Mouse (Mus musculus) megakaryocyte, adult 5-6 weeks (primary cell): Measurements from ENCODE around the gene Lce3d. TPM values are rescaled to one million over a fixed set of nuclear protein-coding genes. Genes with fewer than 3 reads are reported as not detected.

Source experiments
- ATAC-seq: 2 replicates; pipeline ENCODE4 v1.8.0; 2016; ENCODE audit warnings: mild to moderate bottlenecking, inconsistent platforms; ENCODE audit not compliant: poor library complexity, severe bottlenecking
- total RNA-seq, 2 experiments: library from RNA; stranded (forward) in 1 of 2; stranded (reverse) in 1 of 2; fragments of 153-499, 151-499 nt in 1 of 2; fragments of 221-1000, 200-1000 nt in 1 of 2; gene quantifications; 2 replicates each; pipeline versions ENCODE4 v1.2.3 to v1.2.4; 2015 to 2017

Gene Lce3d
- not detected in 2 replicates for total RNA-seq (2015)
- total RNA-seq (2017), result not detected in 2 replicates

DNA sequence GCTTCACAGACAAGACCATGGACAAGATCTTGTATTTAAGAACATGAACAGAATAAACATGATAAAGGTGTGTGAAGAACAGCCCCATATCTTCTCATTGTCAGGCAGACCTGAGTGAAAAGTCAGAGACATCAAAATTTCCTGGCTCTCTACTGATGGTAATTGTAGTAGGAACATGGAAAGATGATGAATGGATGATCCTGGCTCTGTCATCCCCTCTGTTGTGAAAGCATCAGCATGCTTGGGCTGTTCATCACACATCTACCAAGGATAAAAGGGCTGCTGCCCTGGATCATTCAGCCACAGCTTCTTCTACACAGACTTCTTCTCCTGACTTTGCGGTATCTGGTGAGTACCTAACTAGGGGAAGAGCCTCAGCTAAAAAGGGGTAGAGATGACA lies at the start of gene Lce3d:
Lce3d (plus strand) TSS at position 301 of the 400 bp plus-strand sequence.
- no peak for ATAC-seq

DNA sequence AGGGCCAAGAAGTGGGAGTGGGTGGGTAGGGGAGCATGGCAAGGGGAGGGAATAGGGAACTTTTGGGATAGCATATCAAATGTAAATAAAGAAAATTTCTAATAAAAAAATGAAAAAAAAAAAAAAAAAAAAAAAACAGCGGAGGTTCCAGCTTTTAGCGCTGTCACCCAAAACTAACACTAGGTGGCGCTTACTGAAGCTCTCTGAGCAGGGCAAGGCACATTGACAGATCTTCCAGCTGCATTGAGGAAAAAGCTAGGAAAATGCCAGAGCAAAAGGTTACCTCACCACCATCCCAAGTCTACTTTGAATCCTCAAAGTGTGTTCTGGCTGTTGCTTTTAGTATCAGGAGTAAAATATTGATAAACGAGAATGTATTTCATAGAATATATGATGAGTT lies 49.6 kb upstream of the Lce3d start:
- ATAC-seq, result no peak

DNA sequence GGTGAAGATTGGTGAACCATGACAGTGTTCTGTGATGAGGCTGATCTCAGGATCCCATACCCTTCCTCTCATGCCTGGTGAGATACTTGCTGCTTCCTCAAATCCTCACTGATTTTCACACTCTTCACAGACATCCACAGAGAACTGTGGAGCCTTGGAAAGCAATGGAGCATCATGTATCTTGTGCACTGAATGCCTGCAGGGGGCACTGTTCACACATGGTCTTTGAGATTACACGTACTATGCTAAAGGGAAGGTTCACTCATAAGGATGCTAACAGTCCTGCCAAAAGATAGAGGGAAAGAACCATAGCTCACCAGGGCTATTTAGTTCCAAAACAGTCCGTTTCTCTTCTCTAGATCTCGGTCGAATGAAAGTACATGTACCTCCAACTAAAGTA lies 36.8 kb upstream of the Lce3d start:
- ATAC-seq, result no peak

DNA sequence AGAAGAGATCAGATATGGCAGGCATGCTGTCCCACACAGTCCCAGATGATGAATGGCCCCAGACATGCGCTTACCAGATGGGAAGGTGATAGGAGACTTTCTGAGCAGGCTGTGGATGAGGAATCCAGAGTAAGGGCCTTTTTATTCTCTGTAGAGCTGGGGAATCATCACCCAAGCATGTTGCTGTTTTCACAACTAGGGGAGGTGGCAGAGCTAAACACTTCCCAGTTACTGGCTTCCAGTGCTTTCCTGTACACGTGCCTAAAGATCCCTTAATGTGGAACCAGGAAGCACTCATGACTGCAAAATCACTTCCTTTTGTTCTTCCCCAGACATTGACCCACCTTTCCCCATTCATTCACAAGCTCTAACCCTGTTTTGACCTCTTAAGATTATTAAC lies 31.1 kb upstream of the Lce3d start, which contains the start of gene Lce3a:
Lce3a (minus strand) TSS at position 101 of the 400 bp plus-strand sequence.
- no peak for ATAC-seq

DNA sequence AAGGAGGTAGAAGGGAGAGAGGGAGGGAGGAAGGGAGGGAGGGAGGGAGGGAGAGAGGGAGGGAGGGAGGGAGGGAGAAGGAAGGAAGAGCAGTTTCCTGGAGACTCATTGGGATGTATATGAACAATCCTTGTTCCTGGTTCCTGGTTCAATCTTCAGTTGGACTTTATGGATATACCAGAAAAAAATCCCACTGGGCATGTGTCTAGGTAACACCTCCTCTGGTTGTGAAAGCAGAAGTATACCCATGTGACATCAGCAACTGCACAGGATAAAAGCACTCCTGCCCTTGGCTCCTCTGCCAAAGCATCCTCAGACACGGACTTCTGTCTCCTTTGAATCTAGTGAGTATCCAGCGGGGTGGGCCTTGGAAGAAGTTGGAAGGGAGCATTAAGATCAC lies 24.5 kb upstream of the Lce3d start, which contains the start of gene Lce3b:
Lce3b (plus strand) TSS at position 301 of the 400 bp plus-strand sequence.
- no peak for ATAC-seq

DNA sequence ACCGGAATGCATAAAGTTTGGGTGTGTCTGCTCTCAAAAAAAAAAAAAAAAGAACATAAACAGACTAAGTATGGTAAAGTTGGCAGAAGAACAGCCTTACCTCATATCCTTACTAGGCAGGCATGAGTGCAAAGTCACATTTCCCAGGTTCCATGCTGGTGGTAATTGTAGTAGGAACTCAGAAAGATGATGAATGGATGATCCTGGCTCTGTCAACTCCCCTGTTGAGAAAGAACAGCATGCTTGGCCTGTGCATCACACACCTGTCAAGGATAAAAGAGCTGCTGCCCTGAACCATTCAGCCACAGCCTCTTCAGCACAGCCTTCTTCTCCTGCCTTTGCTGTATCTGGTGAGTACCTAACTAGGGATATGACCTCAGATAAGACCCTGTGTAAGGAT lies 13.0 kb upstream of the Lce3d start, which contains the start of gene Lce3c:
Lce3c (plus strand) TSS at position 301 of the 400 bp plus-strand sequence.
- ATAC-seq, result no peak

DNA sequence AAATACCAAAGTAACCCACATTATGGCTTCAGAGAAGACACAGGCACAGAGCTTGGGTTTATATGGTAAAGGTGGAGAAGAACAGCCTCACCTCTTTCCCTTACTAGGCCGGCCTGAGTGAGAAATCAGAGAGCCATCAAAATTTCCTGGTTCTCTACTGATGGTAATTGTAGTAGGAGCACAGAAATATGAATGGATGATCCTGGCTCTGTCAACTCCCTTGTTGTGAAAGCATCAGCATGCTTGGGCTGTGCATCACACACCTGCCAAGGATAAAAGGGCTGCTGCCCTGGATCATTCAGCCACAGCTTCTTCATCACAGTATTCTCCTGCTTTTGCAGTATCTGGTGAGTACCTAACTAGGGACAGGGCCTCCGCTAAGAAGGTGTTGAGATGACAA lies 9.6 kb downstream of the Lce3d start, which contains the start of gene Lce3e:
Lce3e (plus strand) TSS at position 301 of the 400 bp plus-strand sequence.
- no peak for ATAC-seq

DNA sequence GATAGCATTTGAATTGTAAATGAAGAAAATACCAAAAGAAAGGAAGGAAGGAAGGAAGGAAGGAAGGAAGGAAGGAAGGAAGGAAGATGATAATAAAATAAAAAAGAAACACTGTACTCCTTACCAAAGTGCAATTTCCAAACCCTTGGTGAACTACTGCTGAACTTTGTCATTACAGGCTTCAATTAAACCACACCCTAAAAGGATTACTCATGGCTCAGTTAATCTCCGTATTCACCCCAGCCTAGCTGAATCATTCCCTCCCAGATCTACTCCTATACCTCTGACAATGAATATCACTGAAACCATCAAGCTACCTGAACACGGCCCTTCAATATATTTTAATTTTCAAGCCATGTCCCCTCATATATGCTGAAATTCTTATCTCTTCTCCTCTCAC lies 21.3 kb downstream of the Lce3d start:
- no peak for ATAC-seq

DNA sequence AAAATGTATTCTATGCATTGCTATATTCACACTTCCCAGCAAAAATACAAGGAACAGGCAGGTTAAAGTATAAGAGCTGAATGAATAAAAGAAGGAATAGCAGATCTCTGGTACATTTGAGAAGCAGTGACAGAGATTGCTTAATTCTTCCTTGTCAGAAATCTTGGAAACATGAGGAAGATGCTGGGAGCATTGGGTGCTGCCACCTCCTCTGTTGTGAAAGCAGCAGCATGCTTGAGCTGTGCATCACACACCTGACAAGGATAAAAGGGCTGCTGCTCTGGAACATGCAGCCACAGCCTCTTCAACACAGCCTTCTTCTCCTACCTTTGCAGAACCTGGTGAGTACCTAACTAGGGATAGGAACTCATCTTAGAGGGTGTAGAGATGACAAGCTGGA lies 34.7 kb downstream of the Lce3d start, which contains the start of gene Lce3f:
Lce3f (plus strand) TSS at position 301 of the 400 bp plus-strand sequence.
- ATAC-seq, result no peak

DNA sequence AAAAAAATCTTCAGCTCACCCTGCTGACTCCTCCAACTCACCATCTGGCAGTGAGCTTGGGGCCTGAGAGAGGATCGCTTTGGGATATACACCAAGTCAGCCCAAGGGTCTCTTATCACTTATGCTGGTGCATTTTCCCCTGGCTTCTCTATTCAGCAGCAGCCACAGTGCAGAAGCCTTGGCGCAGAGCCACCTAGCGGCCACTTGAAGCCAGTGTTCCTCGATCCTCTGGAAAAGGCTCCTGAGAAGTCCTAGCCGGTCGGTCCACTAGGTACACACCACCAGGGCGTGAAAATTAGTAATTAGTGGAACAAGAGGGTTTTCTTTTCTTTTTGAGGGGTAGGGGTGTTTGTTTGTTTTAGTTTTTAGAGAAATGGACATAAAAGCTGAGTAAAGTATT lies 41.5 kb downstream of the Lce3d start:
- ATAC-seq, result peak; percentile 27; the same call in 1 of the 2 replicates

DNA sequence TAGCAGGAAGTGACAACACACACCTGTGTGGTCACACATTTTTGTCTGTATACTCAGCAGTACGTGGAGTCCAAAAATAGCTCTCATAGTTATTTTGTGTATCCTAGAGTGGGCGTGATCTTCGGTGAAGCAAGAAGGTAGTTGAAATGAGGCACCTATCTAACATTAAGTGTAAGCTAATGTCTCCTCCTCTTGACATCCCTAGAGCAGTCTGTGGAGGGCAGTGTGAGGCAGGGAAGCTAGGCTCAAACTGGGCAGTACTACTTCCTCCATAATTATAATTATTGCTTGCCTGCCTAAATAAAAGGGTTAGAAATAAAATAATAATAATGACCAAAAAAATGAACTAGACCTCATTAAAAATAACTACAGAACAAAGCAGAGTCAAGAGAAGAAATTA lies 43.4 kb downstream of the Lce3d start:
- ATAC-seq, result no peak

DNA sequence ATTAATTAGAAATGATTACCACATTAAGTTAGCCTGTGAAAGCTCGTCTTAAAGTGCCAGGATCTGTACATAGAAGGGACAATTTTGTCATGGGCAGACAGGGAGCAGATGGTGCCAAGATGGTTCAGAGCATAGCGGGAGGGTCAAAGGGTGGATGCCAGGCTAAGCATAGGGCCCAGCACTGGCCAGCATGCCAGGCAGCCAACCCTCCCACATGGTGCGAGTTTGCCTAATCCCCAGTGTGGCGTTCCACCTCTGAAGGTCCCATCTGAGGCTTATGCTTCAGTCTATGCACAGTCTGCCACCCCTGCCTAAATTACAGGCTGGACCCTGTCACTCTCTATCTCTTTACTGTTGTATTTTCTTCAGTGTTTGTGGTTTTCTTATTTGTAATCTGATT lies 45.7 kb downstream of the Lce3d start:
- ATAC-seq, result no peak

Other genes with a start within 250 kb of the Lce3d start
- not detected in 2 replicates for gene Lce1e, start 248.3 kb upstream of the Lce3d start, total RNA-seq (2015)
- gene Lce1e, start 248.3 kb upstream of the Lce3d start, total RNA-seq (2017), result not detected in 2 replicates
- not detected in 2 replicates for gene Lce1f, start 237.0 kb upstream of the Lce3d start, total RNA-seq (2015)
- not detected in 2 replicates for gene Lce1f, start 237.0 kb upstream of the Lce3d start, total RNA-seq (2017)
- not detected in 2 replicates for gene Gm38119, start 218.3 kb upstream of the Lce3d start, total RNA-seq (2015)
- gene Gm38119, start 218.3 kb upstream of the Lce3d start, total RNA-seq (2017), result not detected in 2 replicates
- gene Lce1g, start 205.1 kb upstream of the Lce3d start, total RNA-seq (2015), result not detected in 2 replicates
- not detected in 2 replicates for gene Lce1g, start 205.1 kb upstream of the Lce3d start, total RNA-seq (2017)
- not detected in 2 replicates for gene Lce1h, start 192.3 kb upstream of the Lce3d start, total RNA-seq (2015)
- gene Lce1h, start 192.3 kb upstream of the Lce3d start, total RNA-seq (2017), result not detected in 2 replicates
- gene Lce1i, start 178.5 kb upstream of the Lce3d start, total RNA-seq (2015), result not detected in 2 replicates
- gene Lce1i, start 178.5 kb upstream of the Lce3d start, total RNA-seq (2017), result not detected in 2 replicates
- not detected in 2 replicates for gene Lce1j, start 166.9 kb upstream of the Lce3d start, total RNA-seq (2015)
- not detected in 2 replicates for gene Lce1j, start 166.9 kb upstream of the Lce3d start, total RNA-seq (2017)
- not detected in 2 replicates for gene Lce1k, start 149.5 kb upstream of the Lce3d start, total RNA-seq (2015)
- not detected in 2 replicates for gene Lce1k, start 149.5 kb upstream of the Lce3d start, total RNA-seq (2017)
- not detected in 2 replicates for gene Kprp, start 130.1 kb upstream of the Lce3d start, total RNA-seq (2015)
- gene Kprp, start 130.1 kb upstream of the Lce3d start, total RNA-seq (2017), result not detected in 2 replicates
- gene Lce1l, start 106.1 kb upstream of the Lce3d start, total RNA-seq (2015), result not detected in 2 replicates
- not detected in 2 replicates for gene Lce1l, start 106.1 kb upstream of the Lce3d start, total RNA-seq (2017)
- not detected in 2 replicates for gene 2310050C09Rik, start 87.2 kb upstream of the Lce3d start, total RNA-seq (2015)
- not detected in 2 replicates for gene 2310050C09Rik, start 87.2 kb upstream of the Lce3d start, total RNA-seq (2017)
- gene Lce3a, start 31.2 kb upstream of the Lce3d start, total RNA-seq (2015), result not detected in 2 replicates
- gene Lce3a, start 31.2 kb upstream of the Lce3d start, total RNA-seq (2017), result not detected in 2 replicates
- not detected in 2 replicates for gene Lce3b, start 24.4 kb upstream of the Lce3d start, total RNA-seq (2015)
- not detected in 2 replicates for gene Lce3b, start 24.4 kb upstream of the Lce3d start, total RNA-seq (2017)
- not detected in 2 replicates for gene Lce3c, start 12.9 kb upstream of the Lce3d start, total RNA-seq (2015)
- not detected in 2 replicates for gene Lce3c, start 12.9 kb upstream of the Lce3d start, total RNA-seq (2017)
- gene Lce3e, start 9.7 kb downstream of the Lce3d start, total RNA-seq (2015), result not detected in 2 replicates
- gene Lce3e, start 9.7 kb downstream of the Lce3d start, total RNA-seq (2017), result not detected in 2 replicates
- not detected in 2 replicates for gene Lce3f, start 34.8 kb downstream of the Lce3d start, total RNA-seq (2015)
- gene Lce3f, start 34.8 kb downstream of the Lce3d start, total RNA-seq (2017), result not detected in 2 replicates
- gene Crct1, start 58.3 kb downstream of the Lce3d start, total RNA-seq (2015), result not detected in 2 replicates
- not detected in 2 replicates for gene Crct1, start 58.3 kb downstream of the Lce3d start, total RNA-seq (2017)
- gene Lce1m, start 61.7 kb downstream of the Lce3d start, total RNA-seq (2015), result not detected in 2 replicates
- gene Lce1m, start 61.7 kb downstream of the Lce3d start, total RNA-seq (2017), result not detected in 2 replicates
- gene Gm4858, start 111.4 kb downstream of the Lce3d start, total RNA-seq (2015), result not detected in 2 replicates
- not detected in 2 replicates for gene Gm4858, start 111.4 kb downstream of the Lce3d start, total RNA-seq (2017)
- gene Crnn, start 187.4 kb downstream of the Lce3d start, total RNA-seq (2015), result not detected in 2 replicates
- gene Crnn, start 187.4 kb downstream of the Lce3d start, total RNA-seq (2017), result not detected in 2 replicates
- gene Flg2, start 239.9 kb downstream of the Lce3d start, total RNA-seq (2015), result not detected in 2 replicates
- not detected in 2 replicates for gene Flg2, start 239.9 kb downstream of the Lce3d start, total RNA-seq (2017)